Mouse (Mus musculus) CH12.LX (cell line): ENCODE data around the gene Ganab.

Experiments
- CTCF ChIP-seq, 2 experiments: IDR thresholded peaks in 1 of 2; conservative IDR thresholded peaks in 1 of 2; 2 replicates each; pipeline ENCODE4 v1.5.1; 2011 to 2012; ENCODE audit warnings: low read depth in 2 of 2, low read length in 2 of 2, improper control_type of control experiment in 1 of 2, inconsistent platforms in 1 of 2, mild to moderate bottlenecking in 1 of 2, moderate library complexity in 1 of 2
- EP300 ChIP-seq: IDR thresholded peaks from 2 replicates; pipeline ENCODE4 v1.6.1; 2011; ENCODE audit warnings: low read length, improper control_type of control experiment
- POLR2A ChIP-seq: IDR thresholded peaks from 2 replicates; pipeline ENCODE4 v1.6.1; 2011; ENCODE audit warnings: low read depth, mild to moderate bottlenecking, improper control_type of control experiment, low read length
- RAD21 ChIP-seq: IDR thresholded peaks from 2 replicates; pipeline ENCODE4 v1.6.1; 2011; ENCODE audit warnings: low read depth, mild to moderate bottlenecking, low read length, improper control_type of control experiment, moderate library complexity
- RCOR1 ChIP-seq: conservative IDR thresholded peaks from 2 replicates; pipeline ENCODE4 v1.6.1; 2012; ENCODE audit warnings: low read depth, mild to moderate bottlenecking, inconsistent platforms, low read length, improper control_type of control experiment
- ZC3H11A ChIP-seq: IDR thresholded peaks from 2 replicates; pipeline ENCODE4 v1.6.1; 2012; ENCODE audit warnings: low read depth, mild to moderate bottlenecking, inconsistent platforms, low read length, improper control_type of control experiment

- TF ChIP-seq RCOR1: no peak
- no peak for TF ChIP-seq EP300
- no peak for TF ChIP-seq CTCF (conservative IDR thresholded peaks at IDR 0.05 in 1 of 2, IDR thresholded peaks at IDR 0.05 in 1 of 2; ENCODE audit: low read depth in 2 of 2, low read length in 2 of 2)
- no peak for TF ChIP-seq POLR2A
- TF ChIP-seq ZC3H11A: no peak
- TF ChIP-seq RAD21: no peak
Observed at GRCm38 (mm10) chr19:8875031-8875430, 22.8 kb upstream of the Ganab start.
